Mouse (Mus musculus) thymus, adult 2 months (tissue): Measurements from ENCODE around the gene Tmem201. TPM values are rescaled to one million over a fixed set of nuclear protein-coding genes. Genes with fewer than 3 reads are reported as not detected.

ENCODE experiments used
- DNase-seq: peaks from one replicate; pipeline ENCODE4 v3.0.0; 2021
- H3K27ac ChIP-seq: fragments of 200-500 bp; 2 replicates; pipeline ENCODE4 v1.5.1; 2012; ENCODE audit warnings: low read length, control low read depth; ENCODE audit not compliant: control insufficient read depth, insufficient read depth
- H3K27me3 ChIP-seq: fragments of 200-500 bp; 2 replicates; pipeline ENCODE4 v1.6.1; 2012; ENCODE audit warnings: mild to moderate bottlenecking, low read length, moderate library complexity, mixed read lengths; ENCODE audit not compliant: control insufficient read depth, insufficient read depth
- H3K36me3 ChIP-seq: fragments of 200-500 bp; 2 replicates; pipeline ENCODE4 v1.6.1; 2012; ENCODE audit warnings: mild to moderate bottlenecking, low read length, moderate library complexity; ENCODE audit not compliant: control insufficient read depth, insufficient read depth
- H3K4me1 ChIP-seq: fragments of 200-500 bp; replicated peaks from 2 replicates; pipeline ENCODE4 v1.6.1; 2012; ENCODE audit warnings: low read length; ENCODE audit not compliant: control insufficient read depth, insufficient read depth
- H3K4me3 ChIP-seq: fragments of 200-500 bp; 2 replicates; pipeline ENCODE4 v1.5.1; 2012; ENCODE audit warnings: mild to moderate bottlenecking, low read length, control low read depth, moderate library complexity; ENCODE audit not compliant: control insufficient read depth, insufficient read depth
- CTCF ChIP-seq: fragments of 200-500 bp; IDR thresholded peaks from 2 replicates; pipeline ENCODE4 v1.5.1; 2012; ENCODE audit warnings: mild to moderate bottlenecking, control low read depth, low read length, moderate library complexity, borderline replicate concordance; ENCODE audit not compliant: control insufficient read depth, poor library complexity, insufficient read depth; ENCODE audit errors: extremely low read depth
- POLR2A ChIP-seq: fragments of 200-500 bp; IDR thresholded peaks from 2 replicates; pipeline ENCODE4 v1.6.1; 2012; ENCODE audit warnings: mild to moderate bottlenecking, low read length, control low read depth, moderate library complexity; ENCODE audit not compliant: control insufficient read depth, poor library complexity, insufficient read depth; ENCODE audit errors: extremely low read depth
- WGBS: fragments of 180-500 bp; shearing (Covaris S2); methylation state at CpG from one replicate; pipeline ENCODE4 v1.1.7; 2018; 5-methylcytosine and 5-hydroxymethylcytosine counted together
- polyA plus RNA-seq: library from polyadenylated mRNA; depleted of rRNA; stranded (reverse); fragments of >200 nt; gene quantifications from 2 replicates; pipeline ENCODE4 v1.2.3, GENCODE M21; 2012

Gene Tmem201
- polyA plus RNA-seq, 1 experiment = 71.7 TPM

DNA sequence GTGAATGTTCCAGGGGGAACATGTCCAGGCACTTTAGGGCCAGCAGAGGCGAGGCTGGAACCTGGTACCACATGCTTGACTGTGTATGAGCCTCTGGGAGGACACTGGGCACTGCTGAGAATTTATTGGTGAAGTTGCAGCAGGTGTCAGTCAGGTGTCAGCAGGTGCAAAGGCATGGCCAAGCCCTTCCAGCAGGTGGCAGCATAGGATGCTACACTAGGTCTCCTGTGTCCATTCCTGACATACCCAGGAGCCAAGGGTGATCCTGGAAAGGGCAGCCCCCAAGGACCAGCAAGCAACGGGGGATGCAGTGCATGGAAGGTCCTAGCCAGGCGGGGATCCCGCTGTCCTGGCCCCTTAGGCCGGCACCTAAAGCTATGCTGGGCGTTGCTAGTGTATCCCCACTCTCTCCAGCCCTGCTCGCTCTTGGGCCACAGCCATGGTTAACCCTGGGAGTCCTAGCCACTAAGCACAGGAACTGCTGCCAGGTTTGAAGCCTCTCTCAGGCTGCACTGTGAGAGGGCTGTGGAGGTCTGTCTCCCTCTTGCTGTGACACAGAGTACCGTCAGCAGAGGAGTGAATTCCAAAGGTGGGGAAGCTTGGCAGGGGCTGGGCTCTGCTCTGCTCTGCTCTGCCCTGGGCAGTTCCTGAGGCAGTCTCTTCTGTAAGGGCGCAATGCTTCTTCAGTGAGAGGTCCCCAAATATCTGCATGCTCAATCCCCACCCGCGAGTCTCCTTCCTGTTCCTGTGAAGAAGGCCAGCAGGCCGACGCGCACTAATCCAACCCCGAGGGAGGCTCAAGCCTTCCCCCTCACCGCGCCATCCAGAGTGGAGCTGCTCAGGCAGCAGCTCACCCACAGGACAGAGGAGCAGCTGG lies 13.8 kb downstream of the Tmem201 start:
- Histone ChIP-seq H3K27me3 (no peaks in the 10 kb centered on the region), H3K4me1 (peaks cover 6% of the 10 kb centered on the region), H3K4me3 (no peak overlapping the region), H3K27ac (no peak overlapping the region), H3K36me3 (peaks cover 8% of the 10 kb centered on the region)
- WGBS = 90% methylated on average over 17 of the region's 17 CpGs
- peak; percentile 62 for DNase-seq
- TF ChIP-seq POLR2A = no peak
- peak; percentile 69; the same call in 1 of the 2 replicates for TF ChIP-seq CTCF

DNA sequence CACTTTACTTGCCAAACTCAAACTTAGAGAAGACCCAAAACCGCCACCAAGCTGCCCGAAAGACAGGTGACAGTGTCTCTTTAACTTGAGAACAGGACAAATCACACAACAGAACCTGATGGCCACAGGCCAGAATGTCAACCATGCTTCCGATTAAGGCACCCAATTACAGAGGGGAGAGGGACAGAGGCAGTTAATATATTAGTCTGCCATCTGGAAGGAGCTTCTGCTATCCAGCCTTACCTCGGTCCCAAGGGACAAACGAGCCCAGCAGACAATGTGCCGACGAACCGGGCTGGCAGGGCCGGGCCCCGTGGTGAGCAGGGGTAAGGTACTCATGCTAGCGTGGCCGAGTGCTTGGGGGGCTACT lies 14.8 kb downstream of the Tmem201 start:
- peaks cover 6% of the 10 kb centered on the region for H3K4me1 ChIP-seq
- no peak overlapping the region for H3K27ac ChIP-seq
- no peak for DNase-seq
- no peaks in the 10 kb centered on the region for H3K27me3 ChIP-seq
- WGBS = 96% methylated on average over 12 of the region's 12 CpGs
- H3K4me3 ChIP-seq = no peak overlapping the region
- peaks cover 14% of the 10 kb centered on the region for H3K36me3 ChIP-seq
- no peak for TF ChIP-seq CTCF
- no peak for TF ChIP-seq POLR2A

DNA sequence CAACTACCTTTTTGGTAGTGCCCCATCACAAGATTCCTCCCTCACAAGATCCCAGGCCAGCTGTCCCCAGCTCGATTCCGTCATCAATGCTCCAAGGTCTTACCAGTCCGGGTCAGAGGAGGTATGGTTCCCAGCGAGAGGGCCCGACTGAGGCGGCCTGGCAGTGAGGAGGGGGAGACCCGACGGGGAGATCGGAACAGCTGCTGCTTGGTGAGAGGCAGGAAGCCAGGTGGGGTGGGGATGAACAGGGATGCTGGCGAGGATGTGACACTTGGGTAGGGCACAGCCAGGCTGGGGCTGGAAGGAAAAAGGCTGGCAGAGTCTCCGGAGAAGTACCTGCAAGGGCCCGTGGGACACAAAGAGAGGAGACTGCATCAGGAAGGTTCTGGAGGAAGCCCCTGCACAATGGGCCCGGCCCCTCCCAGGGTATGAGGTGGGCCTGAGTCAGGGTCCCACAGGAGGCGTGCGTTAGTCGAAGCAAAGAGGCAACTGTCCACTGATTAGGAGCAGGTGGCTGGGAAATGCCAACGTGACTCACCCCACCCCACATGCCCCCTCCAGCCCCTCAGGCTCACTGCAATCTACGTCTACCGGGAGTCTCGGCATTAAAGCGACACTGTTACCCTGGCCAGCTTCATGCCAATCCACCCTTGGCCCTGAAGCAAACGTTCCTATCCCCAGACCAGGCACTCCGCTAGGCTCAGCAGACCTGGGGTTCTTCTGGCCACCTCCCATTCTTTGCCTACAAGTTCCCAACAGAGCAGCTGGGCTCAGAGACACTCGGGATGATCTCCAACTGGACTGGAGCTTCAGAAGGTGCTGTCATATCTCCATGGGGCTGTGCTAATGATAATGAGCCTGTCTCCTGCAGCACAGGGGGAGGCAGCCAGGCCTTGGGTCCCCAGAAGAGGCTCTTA lies 15.5 kb downstream of the Tmem201 start:
- H3K4me1 ChIP-seq = peaks cover 6% of the 10 kb centered on the region
- no peak for TF ChIP-seq CTCF
- no peak for TF ChIP-seq POLR2A
- H3K4me3 ChIP-seq = no peak overlapping the region
- no peak for DNase-seq
- H3K36me3 ChIP-seq = peaks cover 12% of the 10 kb centered on the region
- 97% methylated on average over 24 of the region's 24 CpGs for WGBS
- no peak overlapping the region for H3K27ac ChIP-seq
- no peaks in the 10 kb centered on the region for H3K27me3 ChIP-seq

DNA sequence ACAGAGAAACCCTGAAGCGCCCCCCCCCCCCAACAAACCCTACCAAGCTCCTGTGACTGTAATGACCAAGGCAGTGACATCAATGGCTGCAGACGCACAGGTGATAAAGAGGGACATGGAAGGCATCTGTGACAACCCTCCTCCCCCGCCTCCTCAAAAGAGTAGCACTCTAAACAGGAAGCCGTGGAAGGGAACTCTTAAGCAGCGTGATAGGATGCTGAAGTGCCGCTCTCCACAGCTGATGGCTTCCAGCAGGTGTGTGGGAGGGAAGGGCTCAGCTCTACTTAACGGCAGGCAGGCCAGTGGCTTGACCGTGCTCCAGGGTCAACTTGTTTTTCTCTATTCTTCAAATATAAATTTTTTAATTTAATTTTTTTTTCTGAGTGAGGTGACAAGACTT lies 16.7 kb downstream of the Tmem201 start:
- H3K4me1 ChIP-seq = peaks cover 6% of the 10 kb centered on the region
- peaks cover 8% of the 10 kb centered on the region; the same call in 1 of the 2 replicates for H3K36me3 ChIP-seq
- no peak for TF ChIP-seq POLR2A
- peak; percentile 34 for DNase-seq
- WGBS = 57% methylated on average over 8 of the region's 8 CpGs
- no peak overlapping the region for H3K27ac ChIP-seq
- no peak overlapping the region for H3K4me3 ChIP-seq
- H3K27me3 ChIP-seq = no peaks in the 10 kb centered on the region

DNA sequence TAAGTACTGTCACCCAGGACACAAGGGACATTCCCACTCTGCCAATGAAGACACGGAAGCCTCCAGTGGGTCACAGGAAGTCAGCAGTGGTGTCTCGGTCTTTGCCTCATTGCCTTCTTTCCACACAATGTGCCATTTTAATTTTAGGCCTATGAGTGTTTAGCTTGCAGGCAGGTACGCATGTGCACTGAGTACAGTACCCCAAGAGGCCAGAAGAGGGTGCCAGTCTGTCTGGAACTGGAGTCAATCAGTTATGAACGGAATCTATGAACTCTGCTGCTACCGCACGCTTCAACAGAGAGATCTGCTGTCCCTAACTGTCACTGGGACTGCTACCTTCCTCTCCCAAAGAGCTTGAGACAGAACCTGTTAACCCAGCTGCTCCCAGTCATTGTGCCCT lies 18.2 kb downstream of the Tmem201 start:
- H3K27ac ChIP-seq = no peak overlapping the region
- H3K4me1 ChIP-seq = peaks cover 6% of the 10 kb centered on the region
- H3K36me3 ChIP-seq = peaks cover 8% of the 10 kb centered on the region; the same call in 1 of the 2 replicates
- no peaks in the 10 kb centered on the region for H3K27me3 ChIP-seq
- no peak overlapping the region for H3K4me3 ChIP-seq
- no peak for TF ChIP-seq CTCF
- no peak for TF ChIP-seq POLR2A
- no peak for DNase-seq
- 94% methylated on average over 6 of the region's 6 CpGs for WGBS

DNA sequence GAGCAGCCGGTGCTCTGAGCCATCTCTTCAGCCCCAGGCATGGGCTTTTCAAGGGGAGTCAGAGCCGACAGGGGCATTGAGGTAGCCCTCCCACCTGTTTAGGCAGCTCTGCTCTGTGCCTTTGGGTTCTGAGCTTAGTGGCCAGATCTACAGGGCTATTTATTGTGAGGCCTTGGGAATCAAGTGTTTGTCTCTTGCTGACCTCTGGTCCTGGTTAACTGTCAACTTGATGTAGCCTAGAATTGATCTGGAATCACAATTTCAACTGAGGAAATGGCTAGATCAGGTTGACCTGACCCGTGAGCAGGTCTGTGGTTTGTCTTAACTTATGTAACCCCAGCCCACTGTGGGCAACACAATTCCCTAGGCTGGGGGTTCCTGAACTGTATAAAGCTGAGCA lies 23.3 kb downstream of the Tmem201 start:
- no peak overlapping the region for H3K4me3 ChIP-seq
- 98% methylated on average over 3 of the region's 3 CpGs for WGBS
- no peak for DNase-seq
- peaks cover 8% of the 10 kb centered on the region; the same call in 1 of the 2 replicates for H3K36me3 ChIP-seq
- H3K4me1 ChIP-seq = peaks cover 3% of the 10 kb centered on the region
- H3K27ac ChIP-seq = no peak overlapping the region
- TF ChIP-seq POLR2A = no peak
- TF ChIP-seq CTCF = no peak
- H3K27me3 ChIP-seq = no peaks in the 10 kb centered on the region
